Mouse (Mus musculus): Measurements from ENCODE around the gene Trappc3l. TPM values are rescaled to one million over a fixed set of nuclear protein-coding genes. Genes with fewer than 3 reads are reported as not detected.

Gene Trappc3l
- total RNA-seq, 2 experiments from 2014 or later: not detected

DNA sequence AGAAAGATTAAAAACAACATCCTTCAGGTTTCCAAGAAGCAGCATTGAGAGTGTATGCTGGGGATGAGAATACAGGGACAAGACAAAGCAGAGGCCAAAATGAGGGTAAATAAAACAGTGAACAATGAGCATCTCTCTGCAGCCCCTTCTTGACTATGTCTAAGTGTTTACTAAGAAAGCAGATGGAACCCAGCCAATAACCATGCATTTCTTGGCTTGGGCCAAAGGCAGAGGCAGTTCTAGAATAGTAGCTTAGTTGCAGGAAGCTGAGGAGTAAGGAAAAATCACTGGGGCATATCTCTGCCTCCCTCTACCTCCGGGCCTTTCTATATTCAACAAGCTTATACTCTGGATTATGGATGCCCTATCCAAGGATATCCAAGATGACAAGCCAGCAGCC lies 53.1 kb downstream of the Trappc3l start:
- no peak for DNase-seq
- intact Hi-C loops (cut with DNase I): no loop called here

DNA sequence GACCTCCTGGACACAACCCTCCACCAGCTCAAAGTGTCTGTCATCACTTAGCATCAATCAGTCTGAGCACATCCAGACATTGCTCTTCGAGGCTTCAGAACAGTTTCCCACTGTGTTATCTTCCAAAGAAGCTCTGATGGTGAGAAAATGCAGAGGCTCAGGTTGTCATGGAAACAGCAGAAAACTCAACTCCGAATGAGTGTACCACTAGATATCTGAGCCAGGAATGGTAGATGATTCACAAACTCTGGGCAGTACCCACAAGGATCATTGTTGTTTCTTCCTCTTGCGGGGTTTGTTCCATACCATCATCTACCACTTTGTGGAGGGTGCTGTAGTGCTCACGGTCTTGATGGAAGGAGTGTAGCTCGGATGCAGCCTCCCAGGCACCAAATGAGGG lies 54.5 kb downstream of the Trappc3l start:
- intact Hi-C loops (cut with DNase I): no loop called here
- DNase-seq: no peak

DNA sequence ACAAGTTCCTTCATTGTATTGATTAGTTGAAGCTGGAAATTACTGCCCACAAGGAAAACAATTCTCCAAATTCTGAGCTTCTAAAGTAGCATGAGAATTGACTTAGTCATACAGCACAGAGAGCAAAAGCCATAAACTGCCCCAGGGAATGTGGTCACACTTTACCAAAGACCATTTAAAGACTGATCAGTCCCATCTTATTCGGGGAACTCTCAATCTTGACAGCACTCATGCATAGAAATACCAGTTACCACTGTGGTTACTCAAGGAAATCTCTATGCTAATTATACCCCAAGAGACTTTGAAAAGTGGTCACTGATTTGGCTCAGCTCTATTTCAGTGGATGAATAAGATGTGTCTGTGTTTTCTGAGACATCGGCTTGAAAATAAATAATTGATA lies 57.8 kb downstream of the Trappc3l start:
- intact Hi-C loops (cut with DNase I): loop anchor here (5.0 kb wide), 1 partner anchor 187 kb away; the partner anchor contains the start of gene Tspyl1
- no peak for DNase-seq

DNA sequence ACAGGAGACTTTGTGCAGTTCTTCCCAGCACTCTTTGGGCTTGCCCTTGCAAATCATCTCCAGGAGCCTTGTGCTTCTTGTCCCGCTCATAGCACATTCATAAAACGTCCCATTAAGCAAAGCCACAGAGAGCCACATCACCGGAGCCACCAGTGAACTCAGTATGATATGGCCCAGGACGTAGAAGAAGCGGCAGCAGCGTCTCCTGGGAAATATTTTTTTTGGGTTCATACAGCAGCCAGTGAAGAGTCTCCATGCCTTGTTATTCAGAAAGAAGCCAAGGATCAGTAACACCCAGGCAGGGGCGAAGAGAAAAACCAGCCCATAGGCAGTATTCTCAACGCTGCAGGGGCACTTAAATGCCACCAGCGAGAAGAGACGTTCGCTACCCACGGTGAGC lies 58.6 kb downstream of the Trappc3l start:
- intact Hi-C loops (cut with DNase I): loop anchor here (1.0 to 5.0 kb wide), 4 partner anchors 60 to 231 kb away; partner anchors contain the start of gene Tspyl1
- peak in 1 of 2 experiments; percentile 15 for DNase-seq

DNA sequence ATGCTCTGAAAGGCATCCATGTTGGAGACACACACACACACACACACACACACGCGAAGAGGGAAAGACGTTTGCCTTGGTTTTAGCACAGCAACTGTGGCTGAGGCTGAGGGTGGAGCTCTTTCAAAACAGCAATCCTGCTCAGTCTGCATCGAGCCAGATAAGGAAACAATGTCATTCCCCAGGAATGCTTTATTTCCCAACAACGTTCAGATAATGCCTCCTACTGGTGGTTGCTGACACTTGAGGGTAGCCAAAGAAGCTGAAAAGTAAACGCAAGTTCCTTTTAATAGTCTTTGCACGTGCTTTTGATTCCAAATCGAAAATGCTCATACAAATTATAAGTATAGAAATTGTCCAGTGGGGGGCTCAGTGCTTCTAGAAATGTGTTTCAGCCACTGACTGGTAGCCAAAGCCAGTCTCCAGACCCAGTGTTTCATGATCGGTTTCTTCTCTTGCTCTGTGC lies 59.1 kb downstream of the Trappc3l start, which contains the start of gene Calhm5:
Gene Calhm5, minus strand, starts transcription at position 102 of the 466 bp plus-strand sequence.
- peak; percentile 72 to 76 for DNase-seq
- intact Hi-C loops (cut with DNase I): loop anchor here (1.0 to 5.0 kb wide), 4 partner anchors 60 to 230 kb away; partner anchors contain the start of gene Tspyl1

DNA sequence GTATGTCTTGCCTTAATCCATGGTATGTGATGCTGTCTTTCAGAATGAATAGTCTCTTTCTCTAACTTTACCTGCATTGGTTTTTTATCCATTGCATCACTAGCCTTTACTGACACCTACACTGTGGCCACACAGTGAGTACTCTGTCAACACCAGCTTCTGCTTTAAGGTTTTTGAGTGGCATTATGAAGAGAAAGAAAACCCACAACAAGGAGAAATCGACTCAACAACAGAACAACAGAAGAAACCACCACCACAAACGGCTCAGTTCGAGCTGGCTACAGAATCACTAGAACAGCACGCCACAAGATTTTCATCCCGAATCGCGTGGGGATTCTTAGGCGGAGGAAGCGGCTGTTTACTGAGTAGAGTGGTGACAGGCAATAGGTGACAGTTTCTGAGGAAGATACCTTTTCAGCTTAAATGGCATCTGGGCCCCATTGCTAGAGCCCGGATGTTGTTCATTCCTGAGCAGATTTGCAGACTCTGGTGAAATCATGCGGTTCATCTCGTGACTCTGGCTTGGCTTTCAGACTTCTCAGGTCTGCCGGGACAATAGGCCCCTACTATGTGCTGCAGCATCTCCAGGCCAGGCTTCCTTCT lies 73.6 kb downstream of the Trappc3l start:
- no peak for DNase-seq
- intact Hi-C loops (cut with DNase I): no loop called here

DNA sequence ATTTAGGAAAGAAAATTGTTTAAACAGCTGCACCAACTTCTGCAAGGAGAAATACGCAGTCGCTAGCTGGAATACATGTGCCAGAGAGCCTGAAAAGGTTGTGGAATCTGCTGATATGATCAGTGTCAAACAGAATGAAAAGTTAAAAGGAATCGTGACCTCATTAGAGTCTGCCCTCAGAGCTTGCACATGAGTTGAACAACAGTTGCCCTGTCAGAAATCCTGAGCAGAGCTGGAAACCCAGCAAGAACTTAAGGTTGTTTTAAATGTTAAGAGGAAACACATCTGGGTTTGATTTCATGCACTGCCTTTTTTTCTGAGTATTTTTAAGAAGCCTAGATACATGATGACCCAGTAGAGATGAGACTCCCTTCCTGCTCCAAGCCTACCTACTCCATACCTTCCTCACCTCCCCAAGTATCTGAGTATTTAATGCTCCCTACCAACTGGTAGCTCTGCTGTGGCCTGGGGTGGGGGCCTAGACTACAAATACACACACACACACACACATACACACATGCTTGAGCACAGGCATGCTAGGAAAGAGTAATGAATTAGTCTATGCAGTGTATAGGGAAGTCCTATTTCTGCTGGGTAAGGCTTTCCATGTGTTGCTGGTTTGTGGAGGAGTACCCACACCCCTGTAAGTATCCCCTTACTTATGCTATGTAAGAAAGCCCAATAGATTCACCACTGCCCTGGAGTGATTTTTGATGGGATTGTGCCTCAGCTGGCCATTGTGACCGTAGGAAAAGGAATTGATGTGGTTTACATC lies 74.8 kb downstream of the Trappc3l start:
- intact Hi-C loops (cut with DNase I): no loop called here
- no peak for DNase-seq

DNA sequence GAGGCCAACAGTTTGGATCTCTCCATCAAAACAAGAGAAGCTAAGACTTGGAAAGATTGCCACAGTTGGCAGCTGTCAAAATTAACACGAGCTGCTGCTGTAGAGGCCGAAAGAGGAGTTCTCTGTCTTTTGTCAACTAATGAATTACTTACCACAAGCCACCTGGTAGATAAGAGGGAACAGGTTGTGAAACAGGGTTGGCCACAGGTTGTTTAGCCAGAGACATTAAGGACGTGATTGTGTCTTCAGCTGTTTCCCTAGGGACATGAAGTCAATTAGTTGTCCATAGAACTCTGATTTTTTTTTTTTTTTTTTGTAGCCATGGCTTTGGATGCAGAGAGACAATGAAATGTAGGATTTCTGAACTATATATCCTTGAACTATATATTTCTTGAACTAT lies 79.7 kb downstream of the Trappc3l start:
- no peak for DNase-seq

DNA sequence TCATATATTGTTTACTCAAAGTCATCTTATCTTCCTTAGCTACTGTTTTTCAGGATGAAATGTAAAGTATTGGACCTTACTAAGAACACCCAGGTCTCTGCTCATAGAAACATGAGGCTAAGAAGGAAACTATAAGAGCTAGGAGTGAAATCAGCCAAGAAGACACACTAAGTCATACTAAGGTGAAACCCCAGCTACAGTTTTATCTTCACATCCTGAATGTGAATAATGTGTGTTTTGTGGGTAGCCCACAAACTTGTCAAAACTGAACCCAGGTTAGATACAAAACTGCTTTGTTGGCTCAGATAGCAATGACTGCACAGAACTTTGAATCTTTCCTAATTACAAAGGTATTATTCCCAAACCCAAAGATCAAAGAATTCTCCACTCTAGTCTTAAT lies 80.4 kb downstream of the Trappc3l start:
- intact Hi-C loops (cut with DNase I): no loop called here
- no peak for DNase-seq

More for the DNA sequence above, 79.7 kb downstream of the Trappc3l start:
- intact Hi-C loops (cut with DNase I): no loop called here

DNA sequence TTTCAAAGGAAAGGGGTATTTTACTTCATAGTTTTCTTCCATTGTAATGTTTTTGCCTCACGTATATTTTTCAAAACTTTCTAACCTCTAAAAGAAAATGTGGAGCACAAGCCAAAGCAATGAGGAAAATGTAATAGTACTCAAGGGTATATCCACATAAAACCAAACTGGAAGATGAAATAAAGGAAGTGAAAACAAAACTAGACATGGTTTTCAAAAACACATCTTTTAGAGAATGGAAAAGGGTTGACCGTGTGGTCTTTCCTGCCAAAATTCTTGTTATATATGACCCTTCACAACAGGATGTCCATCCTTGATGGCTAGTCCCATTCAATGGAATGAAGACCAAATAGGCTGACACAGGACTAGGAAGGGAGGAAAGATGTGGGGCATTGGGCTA lies 81.0 kb downstream of the Trappc3l start:
- intact Hi-C loops (cut with DNase I): no loop called here
- no peak for DNase-seq

DNA sequence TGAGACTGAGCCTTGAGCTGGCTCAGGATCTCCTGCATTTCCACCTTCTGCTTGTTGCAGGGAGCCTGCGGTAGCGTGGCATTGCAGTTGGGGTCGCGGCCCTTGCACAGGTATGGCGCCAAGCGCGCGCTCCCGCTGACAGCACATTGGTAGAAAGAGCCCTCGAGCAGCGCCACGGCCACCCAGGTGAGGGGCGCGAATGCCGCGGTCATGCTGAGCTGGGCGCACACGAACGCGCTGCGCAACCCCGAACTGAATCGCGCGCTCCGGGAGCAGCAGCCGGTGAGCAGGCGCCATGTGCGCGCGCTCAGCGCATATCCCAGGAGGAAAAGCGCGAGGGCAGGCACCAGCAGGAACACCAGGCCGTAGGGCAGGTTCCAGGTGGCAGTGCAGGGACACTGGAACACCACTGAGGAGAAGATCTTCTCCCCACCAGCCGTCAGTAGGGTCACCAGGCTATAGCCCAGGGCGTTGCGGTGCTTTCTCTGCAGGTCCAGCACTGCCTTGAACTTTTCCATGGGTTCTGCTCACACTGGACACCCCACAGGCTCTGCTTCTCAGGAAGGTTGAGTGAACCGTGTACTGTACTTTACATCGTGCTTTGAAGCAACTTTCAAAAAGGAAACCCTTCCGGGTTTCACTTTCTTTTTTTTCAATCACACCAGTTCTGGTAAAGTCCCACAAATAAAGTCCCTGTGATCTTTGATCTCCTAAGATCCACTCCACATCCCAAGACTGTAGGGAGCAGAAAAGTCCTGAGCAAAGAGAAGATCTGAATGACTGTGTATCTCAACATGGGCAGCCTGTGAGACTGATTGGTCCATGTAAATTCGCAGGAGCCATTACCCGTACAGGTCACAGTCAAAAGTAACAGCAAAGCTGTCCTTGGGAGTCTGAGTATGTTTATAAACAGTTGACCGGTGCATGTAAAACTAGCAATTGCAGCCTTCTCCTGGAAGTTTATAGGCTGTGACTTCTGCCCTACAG lies 90.3 kb downstream of the Trappc3l start, which contains the start of gene Calhm6:
Gene Calhm6, minus strand, starts transcription at position 593 of the 987 bp plus-strand sequence.
- intact Hi-C loops (cut with DNase I): no loop called here
- DNase-seq: peak; percentile 40 to 52

DNA sequence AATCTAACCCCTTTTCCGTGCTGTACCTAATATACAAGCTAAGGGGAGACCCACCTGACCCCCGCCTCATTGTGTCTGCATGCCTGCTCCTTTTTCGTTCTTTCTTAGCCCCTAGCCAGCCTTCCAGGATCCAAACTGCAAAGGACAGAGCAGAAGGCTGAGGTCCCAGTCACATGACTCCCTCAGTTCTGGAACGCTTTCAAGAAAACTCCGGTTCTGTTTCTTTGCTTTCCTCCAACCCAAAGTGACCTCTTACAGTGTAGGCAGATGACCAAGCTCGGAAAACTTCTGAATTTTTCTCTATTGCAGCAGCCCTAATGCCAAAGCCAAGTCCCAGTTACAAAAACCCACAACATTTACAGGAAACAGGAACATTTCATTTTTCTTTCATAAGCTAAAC lies 91.0 kb downstream of the Trappc3l start:
- peak; percentile 43 to 59 for DNase-seq
- intact Hi-C loops (cut with DNase I): no loop called here

DNA sequence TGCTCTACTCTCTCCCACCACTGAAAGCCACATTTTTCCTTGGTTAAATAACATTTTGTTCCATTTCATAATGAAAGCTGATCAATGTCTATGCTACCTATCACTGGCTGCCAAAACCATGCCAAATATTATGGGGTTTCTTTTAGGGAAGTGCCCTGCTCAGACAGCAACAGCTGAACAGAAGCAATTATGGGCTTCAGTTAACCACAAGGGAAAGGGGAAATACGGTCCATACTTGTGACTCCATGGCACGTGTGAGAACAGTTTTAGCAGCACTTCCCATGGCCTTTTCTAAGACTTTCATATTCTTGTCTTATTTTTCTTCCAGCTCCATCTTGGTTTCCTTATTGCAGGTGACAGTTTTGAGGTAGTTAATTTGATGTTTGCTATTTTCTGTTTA lies 94.0 kb downstream of the Trappc3l start:
- DNase-seq: no peak
- intact Hi-C loops (cut with DNase I): no loop called here

DNA sequence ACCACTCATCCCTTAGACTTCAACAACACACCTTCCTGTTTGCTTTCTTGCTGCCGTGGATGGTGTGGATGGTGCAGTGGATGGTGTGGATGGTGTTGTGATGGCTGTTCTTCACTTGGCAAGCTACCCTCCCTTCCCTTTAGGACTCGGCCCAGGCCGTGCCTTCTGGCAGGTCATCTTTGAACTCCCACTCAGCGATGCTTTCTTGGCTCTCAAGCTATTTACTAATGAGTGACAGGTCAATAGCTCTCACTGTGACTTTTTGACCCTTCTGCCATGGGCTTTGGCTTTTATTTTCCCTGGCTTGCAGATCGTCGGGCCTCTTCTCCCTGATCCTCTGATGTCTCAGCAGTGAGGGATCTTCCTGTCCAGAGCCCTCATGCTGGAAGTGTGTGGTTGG lies 99.0 kb downstream of the Trappc3l start:
- intact Hi-C loops (cut with DNase I): no loop called here
- no peak for DNase-seq

DNA sequence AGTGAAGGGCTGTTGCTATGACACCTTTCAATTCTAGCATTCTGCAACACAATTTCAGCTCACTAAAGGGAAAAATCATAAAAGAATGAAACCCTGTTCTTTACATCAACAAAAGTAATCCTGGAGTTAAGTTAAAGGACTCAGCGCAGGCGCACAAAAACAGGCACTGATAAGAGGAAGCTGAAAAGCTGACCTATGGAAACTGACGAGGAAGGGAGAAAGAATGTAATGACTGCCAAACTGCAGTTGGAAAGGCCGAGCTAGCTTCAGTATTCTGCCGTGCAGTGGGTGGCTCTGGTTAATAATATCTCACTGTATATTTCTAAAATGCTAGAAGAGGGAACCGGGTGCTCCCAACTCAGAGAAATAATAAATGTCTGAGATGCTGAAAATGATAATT lies 100.6 kb downstream of the Trappc3l start:
- DNase-seq: no peak
- intact Hi-C loops (cut with DNase I): no loop called here

DNA sequence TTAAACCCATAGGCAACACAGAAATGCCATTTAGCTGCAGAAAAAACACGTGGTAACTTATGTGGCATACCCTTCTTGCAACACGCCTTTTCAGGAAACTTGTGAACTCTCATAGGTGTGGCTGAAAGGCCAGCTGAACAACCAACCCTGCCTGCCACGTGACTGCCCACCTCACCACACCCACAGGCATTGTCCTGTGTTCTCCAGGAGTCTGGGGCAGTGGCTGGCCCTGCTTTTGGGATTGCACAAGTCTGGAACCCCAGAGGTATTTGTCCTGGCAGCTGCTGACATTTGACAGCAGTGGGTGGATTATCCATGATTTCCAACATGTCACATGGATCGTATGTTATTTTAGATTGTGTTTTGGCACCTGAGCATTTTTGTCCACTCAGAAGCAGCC lies 102.4 kb downstream of the Trappc3l start:
- intact Hi-C loops (cut with DNase I): no loop called here
- no peak for DNase-seq

DNA sequence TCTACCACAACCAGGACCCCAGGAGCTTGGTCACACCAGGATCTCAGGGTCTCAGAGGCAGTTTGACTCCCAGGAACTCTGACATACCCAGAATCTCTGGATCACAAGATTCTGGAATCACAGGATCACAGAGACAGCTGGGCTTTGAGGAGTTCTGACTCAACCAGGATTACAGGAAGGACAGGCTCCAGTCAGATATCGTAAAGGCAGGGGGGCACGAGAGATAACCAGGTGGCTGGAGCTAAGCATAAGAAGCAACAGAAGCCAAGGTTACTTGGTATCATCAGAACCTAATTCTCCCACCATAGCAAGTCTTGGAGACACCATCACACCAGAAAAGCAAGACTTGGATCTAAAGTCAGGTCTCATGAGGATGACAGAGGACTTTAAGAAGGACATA lies 104.3 kb downstream of the Trappc3l start:
- intact Hi-C loops (cut with DNase I): no loop called here
- no peak for DNase-seq

DNA sequence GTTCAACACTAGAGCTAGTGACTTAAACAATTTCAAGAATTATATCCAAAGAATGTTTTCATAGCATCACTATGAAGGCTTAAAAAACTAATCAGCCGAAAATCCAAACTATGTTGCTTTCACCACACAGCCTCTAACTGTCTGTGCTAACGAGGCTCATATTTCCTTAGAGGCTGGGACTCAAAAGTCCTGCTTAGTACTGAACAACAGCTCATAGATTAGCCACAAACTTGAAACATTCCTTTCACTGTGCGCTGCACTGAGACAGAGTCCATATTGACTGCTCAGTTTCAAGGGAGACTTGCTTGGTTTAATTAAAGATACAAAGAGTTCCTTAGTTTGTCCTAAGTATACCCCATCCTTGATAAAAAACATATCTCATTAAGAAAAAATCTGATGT lies 112.4 kb downstream of the Trappc3l start:
- intact Hi-C loops (cut with DNase I): loop anchor here (5.0 kb wide), 2 partner anchors 133 to 178 kb away; partner anchors contain the start of gene Tspyl1
- DNase-seq: no peak

DNA sequence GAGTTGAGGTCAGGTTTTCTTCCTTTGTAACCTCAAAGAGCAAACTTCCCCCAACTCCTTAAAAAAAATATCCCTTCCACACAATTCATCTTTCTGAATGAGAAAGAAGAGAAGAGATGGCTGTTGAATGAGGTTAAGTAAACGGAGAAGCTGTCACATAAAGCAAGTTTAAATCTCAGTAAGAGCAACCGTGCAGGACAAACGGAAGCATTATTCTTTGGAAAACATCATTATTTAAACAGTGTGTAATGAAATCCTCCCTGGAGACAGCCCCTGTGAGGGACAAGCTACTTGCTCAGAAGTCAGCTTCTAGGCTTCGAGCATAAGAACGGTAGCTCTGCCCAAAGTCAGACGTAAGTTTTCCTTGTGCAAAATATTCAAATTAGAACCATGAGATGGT lies 113.1 kb downstream of the Trappc3l start:
- intact Hi-C loops (cut with DNase I): loop anchor here (5.0 kb wide), 2 partner anchors 132 to 177 kb away; partner anchors contain the start of gene Tspyl1
- DNase-seq: no peak

DNA sequence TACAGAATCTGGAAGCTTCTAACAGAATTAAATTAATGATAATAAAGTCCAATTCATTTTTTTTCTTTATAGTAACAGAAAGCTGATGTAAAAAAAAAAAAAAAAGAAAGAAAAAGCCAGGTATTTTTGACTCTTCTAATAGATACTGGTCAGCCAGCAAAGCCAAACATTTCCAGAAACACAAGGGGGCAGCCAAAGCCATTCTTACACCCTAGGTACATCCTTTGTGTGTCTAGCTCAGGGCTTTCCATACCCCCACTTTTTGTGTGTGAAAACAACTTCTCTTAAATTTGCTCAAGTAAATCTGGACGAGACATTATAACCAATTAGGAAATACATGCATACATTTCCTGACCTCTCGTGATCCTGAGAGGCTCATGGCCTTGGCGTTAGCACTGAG lies 114.4 kb downstream of the Trappc3l start:
- DNase-seq: peak; percentile 35 to 45

More for the DNA sequence above, 114.4 kb downstream of the Trappc3l start:
- intact Hi-C loops (cut with DNase I): loop anchor here (5.0 kb wide), 2 partner anchors 130 to 175 kb away; partner anchors contain the start of gene Tspyl1

All from heart, postnatal 10 days (tissue).